Mouse (Mus musculus) thymus, adult 2 months (tissue): Measurements from ENCODE around the gene Creg1.

Source experiments
- CTCF ChIP-seq: fragments of 200-500 bp; IDR thresholded peaks from 2 replicates; pipeline ENCODE4 v1.5.1; 2012; ENCODE audit warnings: mild to moderate bottlenecking, control low read depth, low read length, moderate library complexity, borderline replicate concordance; ENCODE audit not compliant: control insufficient read depth, poor library complexity, insufficient read depth; ENCODE audit errors: extremely low read depth
- POLR2A ChIP-seq: fragments of 200-500 bp; IDR thresholded peaks from 2 replicates; pipeline ENCODE4 v1.6.1; 2012; ENCODE audit warnings: mild to moderate bottlenecking, low read length, control low read depth, moderate library complexity; ENCODE audit not compliant: control insufficient read depth, poor library complexity, insufficient read depth; ENCODE audit errors: extremely low read depth

- TF ChIP-seq POLR2A (no peak), CTCF (no peak)
Measured at GRCm38 (mm10) chr1:165717711-165718542, 45.6 kb upstream of the Creg1 start.
